Mouse (Mus musculus) ES-Bruce4 (cell line): ENCODE measurements around the gene Zfyve16.

Experiments
- CTCF ChIP-seq: IDR thresholded peaks from one replicate; pipeline ENCODE4 v1.8.1; 2011; ENCODE audit warnings: low read depth, low read length
- POLR2A ChIP-seq: IDR thresholded peaks from one replicate; pipeline ENCODE4 v1.8.1; 2011; ENCODE audit warnings: low read length; ENCODE audit not compliant: insufficient read depth

- TF ChIP-seq CTCF (no peak), POLR2A (no peak)
Measured at GRCm38 (mm10) chr13:92556458-92557126, 25.9 kb upstream of the Zfyve16 start.
